Mouse (Mus musculus): ENCODE measurements around the gene Adad1. TPM values are rescaled to one million over a fixed set of nuclear protein-coding genes. Genes with fewer than 3 reads are reported as not detected.

Adad1 gene
- total RNA-seq (2012; rRNA removed) (not detected in 2 replicates), total RNA-seq (2014; rRNA removed) (not detected in 2 replicates), polyA plus RNA-seq (2012; ENCODE audit: insufficient read length, low read depth) (not detected in 2 replicates)

- in situ Hi-C loops (cut with MboI; ENCODE audit: low pct_ligation_motif_present, low pct_unique_long_range_greater_than_20kb, low sequenced_read_pairs), result no loop called here
Measured at GRCm38 (mm10) chr3:37063406-37063805, at the start of gene Adad1. Gene Adad1 (plus strand): TSS chr3:37063527.

GRCm38 (mm10) chr3:37037979-37038378 is 25.3 kb upstream of the Adad1 start:
- Histone ChIP-seq H3K4me3 (replicated peaks in 1 of 3; ENCODE audit: low read depth in 2 of 3, low read length in 2 of 3, poor library complexity in 1 of 3) (no peak overlapping the region), H3K79me2 (replicated peaks; ENCODE audit: control insufficient read depth, extremely low read depth, insufficient read depth, poor library complexity, severe bottlenecking) (no peaks in the 10 kb centered on the region), H3K9me3 (replicated peaks; ENCODE audit: low read length) (no peaks in the 10 kb centered on the region), H3K4me2 (ENCODE audit: insufficient read depth, low read depth, poor library complexity, severe bottlenecking) (no peak overlapping the region), H3K27me3 (replicated peaks) (no peaks in the 10 kb centered on the region), H3K9ac (ENCODE audit: insufficient read depth, low read depth) (no peak overlapping the region), H3K36me3 (replicated peaks in 1 of 2; ENCODE audit: control insufficient read depth in 1 of 2, insufficient read depth in 1 of 2, low read length in 1 of 2) (peaks cover 17 to 66% of the 10 kb centered on the region in 2 experiments), H3K27ac (ENCODE audit: insufficient read depth, low read depth) (no peak overlapping the region), H3K4me1 (ENCODE audit: control insufficient read depth in 1 of 2, insufficient read depth in 2 of 2) (peaks cover 0 to 9% of the 10 kb centered on the region in 2 experiments; a peak in 2 of 4 replicates)
- DNase-seq (ENCODE audit: extremely low read depth), result peak; percentile 2
- TF ChIP-seq ETS1 (conservative IDR thresholded peaks at IDR 0.05; ENCODE audit: low read depth, low read length) (no peak), MAZ (IDR thresholded peaks at IDR 0.05; ENCODE audit: low read depth, low read length) (no peak), CHD1 (IDR thresholded peaks at IDR 0.05; ENCODE audit: low read depth, low read length) (no peak), JUN (IDR thresholded peaks at IDR 0.05; ENCODE audit: insufficient read depth, low read depth, low read length) (no peak), RAD21 (IDR thresholded peaks at IDR 0.05; ENCODE audit: low read depth, low read length) (no peak)
- dilution Hi-C loops (cut with MboI; ENCODE audit: extremely low pct_ligation_motif_present, extremely low pct_unique_long_range_greater_than_20kb, low sequenced_read_pairs) (no loop called here), in situ Hi-C loops (cut with MboI; ENCODE audit: low pct_ligation_motif_present, low pct_unique_long_range_greater_than_20kb, low sequenced_read_pairs) (no loop called here)

More at GRCm38 (mm10) chr3:37063406-37063805, at the start of gene Adad1:
- dilution Hi-C loops (cut with MboI; ENCODE audit: extremely low pct_ligation_motif_present, extremely low pct_unique_long_range_greater_than_20kb, low sequenced_read_pairs), result no loop called here
- Histone ChIP-seq H3K4me1 (ENCODE audit: control insufficient read depth in 1 of 2, insufficient read depth in 2 of 2) (no peaks in the 10 kb centered on the region), H3K9ac (ENCODE audit: insufficient read depth, low read depth) (no peak within 1 kb of the TSS), H3K36me3 (replicated peaks in 1 of 2; ENCODE audit: control insufficient read depth in 1 of 2, insufficient read depth in 1 of 2, low read length in 1 of 2) (no peaks in the 10 kb centered on the region), H3K27me3 (replicated peaks) (no peaks in the 10 kb centered on the region), H3K27ac (ENCODE audit: insufficient read depth, low read depth) (no peak within 1 kb of the TSS), H3K4me2 (ENCODE audit: insufficient read depth, low read depth, poor library complexity, severe bottlenecking) (no peak within 1 kb of the TSS), H3K9me3 (replicated peaks; ENCODE audit: low read length) (peaks cover 4% of the 10 kb centered on the region), H3K79me2 (replicated peaks; ENCODE audit: control insufficient read depth, extremely low read depth, insufficient read depth, poor library complexity, severe bottlenecking) (no peaks in the 10 kb centered on the region), H3K4me3 (replicated peaks in 1 of 3; ENCODE audit: low read depth in 2 of 3, low read length in 2 of 3, poor library complexity in 1 of 3) (no peak within 1 kb of the TSS)
- DNase-seq (ENCODE audit: extremely low read depth), result no peak
- TF ChIP-seq USF2 (conservative IDR thresholded peaks at IDR 0.05; ENCODE audit: low read depth, low read length) (no peak), IRF4 (IDR thresholded peaks at IDR 0.05; ENCODE audit: low read depth, low read length) (no peak), ZKSCAN1 (IDR thresholded peaks at IDR 0.05; ENCODE audit: borderline replicate concordance, low read depth, low read length) (no peak), JUND (conservative IDR thresholded peaks at IDR 0.05; ENCODE audit: low read depth, low read length) (no peak), TBP (conservative IDR thresholded peaks at IDR 0.05; ENCODE audit: low read depth, low read length) (no peak), ZC3H11A (IDR thresholded peaks at IDR 0.05; ENCODE audit: low read depth, low read length) (no peak), UBTF (IDR thresholded peaks at IDR 0.05; ENCODE audit: low read depth, low read length) (no peak), ZNF384 (IDR thresholded peaks at IDR 0.05; ENCODE audit: low read depth, low read length) (no peak), MAZ (IDR thresholded peaks at IDR 0.05; ENCODE audit: low read depth, low read length) (no peak), MEF2A (IDR thresholded peaks at IDR 0.05; ENCODE audit: borderline replicate concordance, low read depth, low read length) (no peak), ZMIZ1 (IDR thresholded peaks at IDR 0.05; ENCODE audit: low read depth, low read length) (no peak), ELF1 (IDR thresholded peaks at IDR 0.05; ENCODE audit: low read depth, low read length) (no peak), CHD1 (IDR thresholded peaks at IDR 0.05; ENCODE audit: low read depth, low read length) (no peak), MAFK (IDR thresholded peaks at IDR 0.05; ENCODE audit: insufficient replicate concordance, low read length) (no peak), RCOR1 (conservative IDR thresholded peaks at IDR 0.05; ENCODE audit: low read depth, low read length) (no peak)
